7 mouse cellular contexts compared by ENCODE assay signal in the genomic region with DNA sequence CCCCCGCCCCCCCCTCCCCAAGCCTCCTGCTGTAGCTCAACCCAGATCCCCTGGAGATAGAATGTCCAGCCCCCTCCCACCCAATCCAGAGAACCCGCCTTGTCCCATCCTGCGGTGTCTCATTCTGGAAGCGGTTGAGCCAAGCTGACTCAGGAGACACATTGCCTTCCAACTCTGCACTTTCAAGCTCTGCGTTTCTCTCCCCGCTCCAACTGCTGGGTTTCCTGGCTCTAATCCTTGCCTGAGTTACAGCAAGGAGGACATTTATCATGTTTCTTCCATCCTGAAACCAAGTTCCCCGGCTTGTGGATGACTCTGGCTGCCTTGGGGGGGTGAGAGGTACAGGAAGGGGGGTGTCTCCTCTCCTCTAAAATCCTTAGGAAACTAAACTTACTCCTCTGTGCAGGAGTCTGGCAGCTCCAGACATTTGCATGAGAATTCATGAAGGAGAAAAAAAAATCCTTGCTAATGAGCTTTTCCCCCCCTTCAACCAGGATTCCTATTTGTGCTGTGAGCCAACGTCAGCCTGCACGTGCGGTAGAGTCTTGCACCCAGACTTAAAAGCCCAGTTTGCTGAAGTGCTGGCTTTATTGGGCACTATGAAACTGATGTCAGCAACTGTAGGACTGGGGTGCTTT. TPM values are rescaled to one million over a fixed set of nuclear protein-coding genes. Genes with fewer than 3 reads are reported as not detected.
DNase-seq lines count a peak whose midpoint lies in the region; ATAC-seq lines count a peak whose summit lies in the region.

No protein-coding gene starts in this region.

- no peaks in the 10 kb centered on the region for H3K9me3 ChIP-seq in hindbrain, embryonic 10.5 days
- H3K9me3 ChIP-seq in neural tube, embryonic 14.5 days (ENCODE audit: control insufficient read depth, low read length): no peaks in the 10 kb centered on the region

- 0 out of 2 replicates have a peak, but pooled peaks cover 4% of the 10 kb centered on the region for H3K36me3 ChIP-seq in hindbrain, embryonic 10.5 days
- no peaks in the 10 kb centered on the region for H3K36me3 ChIP-seq in neural tube, embryonic 14.5 days (ENCODE audit: control insufficient read depth, insufficient read depth, low read length)

- DNase-seq in kidney, postnatal 10 days: peak; percentile 33
- no peak for DNase-seq in kidney, postnatal 25 days
- DNase-seq in hindbrain, embryonic 10.5 days (ENCODE audit: low spot score): no peak
- no peak for DNase-seq in layer of hippocampus, adult 18-20 months (ENCODE audit: low spot score in 2 of 2)
- no peak for DNase-seq in ovary, postnatal 10 days (ENCODE audit: low spot score)

- no peak overlapping the region for H3K9ac ChIP-seq in neural tube, embryonic 14.5 days (replicated peaks; ENCODE audit: low read depth, low read length)

- peak overlapping the region; percentile 31; the same call in 1 of the 2 replicates for H3K4me2 ChIP-seq in neural tube, embryonic 14.5 days (ENCODE audit: low read depth, low read length)

- WGBS in hindbrain, embryonic 10.5 days: 12% methylated on average over 10 of the region's 10 CpGs
- WGBS in neural tube, embryonic 14.5 days: 2% methylated on average over 10 of the region's 10 CpGs

- no peak overlapping the region for H3K4me3 ChIP-seq in brown adipose tissue, adult 24 weeks (ENCODE audit: insufficient read depth, low read depth, low read length)
- H3K4me3 ChIP-seq in hindbrain, embryonic 10.5 days: peak overlapping the region; percentile 10
- no peak overlapping the region for H3K4me3 ChIP-seq in neural tube, embryonic 14.5 days (ENCODE audit: low read depth, low read length)

- ATAC-seq in neural tube, embryonic 14.5 days (ENCODE audit: low read depth): no peak

- peaks cover 11% of the 10 kb centered on the region for H3K4me1 ChIP-seq in brown adipose tissue, adult 24 weeks (ENCODE audit: control insufficient read depth, insufficient read depth, insufficient read length, low read length)
- H3K4me1 ChIP-seq in hindbrain, embryonic 10.5 days (replicated peaks): peaks cover 24% of the 10 kb centered on the region
- no peaks in the 10 kb centered on the region; the same call in 1 of the 2 replicates for H3K4me1 ChIP-seq in neural tube, embryonic 14.5 days (ENCODE audit: control insufficient read depth, insufficient read depth, low read length)

- H3K27ac ChIP-seq in brown adipose tissue, adult 24 weeks (replicated peaks; ENCODE audit: low read depth, low read length): peak overlapping the region; percentile 21; the same call in 1 of the 2 replicates
- H3K27ac ChIP-seq in hindbrain, embryonic 10.5 days: no peak overlapping the region
- H3K27ac ChIP-seq in neural tube, embryonic 14.5 days (ENCODE audit: low read depth, low read length): no peak overlapping the region

- peaks cover 19% of the 10 kb centered on the region for H3K27me3 ChIP-seq in hindbrain, embryonic 10.5 days (ENCODE audit: insufficient read depth, poor library complexity, severe bottlenecking)
- H3K27me3 ChIP-seq in neural tube, embryonic 14.5 days (ENCODE audit: control insufficient read depth, insufficient read depth, low read length): no peaks in the 10 kb centered on the region

RNA-seq across cellular contexts. Expression of a gene that starts 21.2 kb away (rescaled TPM):
- polyA plus RNA-seq in brown adipose tissue, adult 24 weeks (2012; ENCODE audit: insufficient read depth, insufficient read length, missing spikeins): 171 and 187 TPM in 2 replicates
- polyA plus RNA-seq in hindbrain, embryonic 10.5 days (2016; fragmentation: Nextera tagmentation; extraction: Ambion mirVana): 72.5 and 74.9 TPM in 2 replicates
- 25.7 and 28.9 TPM in 2 replicates for polyA plus RNA-seq in neural tube, embryonic 14.5 days (2014; fragmentation: Nextera tagmentation; extraction: Ambion mirVana)
- total RNA-seq in layer of hippocampus, adult 18-20 months (2021): 10 to 100 TPM; 30.4 to 35.9 TPM
